Mouse (Mus musculus) heart, postnatal 25 days (tissue): ENCODE data around the gene Tyk2. TPM values are rescaled to one million over a fixed set of nuclear protein-coding genes. Genes with fewer than 3 reads are reported as not detected.

Experiments
- DNase-seq: peaks from one replicate; pipeline ENCODE4 v3.0.0; 2022; ENCODE audit warnings: low spot score
- intact Hi-C: fragments of 180-260 bp; cut with DNase I; formaldehyde crosslinking; loops from one replicate; pipeline ENCODE4 v1.15.1; 2025
- total RNA-seq, 2 experiments: library from RNA; stranded (reverse); gene quantifications; 2 replicates each; pipeline ENCODE4 v1.2.3; 2021

The Tyk2 gene
- total RNA-seq, 2 experiments from 2014 or later = 8.5 to 8.6 TPM

- intact Hi-C loops = no loop called here
- no peak for DNase-seq
These were observed 21.7 kb upstream of the Tyk2 start for GRCm38 (mm10) chr9:21152715-21153114.

- peak; percentile 89 for DNase-seq
- intact Hi-C loops = no loop called here
These were observed 18.8 kb upstream of the Tyk2 start, which contains the start of gene Cdc37 for GRCm38 (mm10) chr9:21149654-21150419. Cdc37 (minus strand) TSS chr9:21149982.

GRCm38 (mm10) chr9:21149077-21149653 lies 18.1 kb upstream of the Tyk2 start:
- intact Hi-C loops = no loop called here
- DNase-seq = no peak

- no peak for DNase-seq
- intact Hi-C loops = no loop called here
These were observed 17.4 kb upstream of the Tyk2 start for GRCm38 (mm10) chr9:21148427-21148826.

- intact Hi-C loops = no loop called here
- DNase-seq = no peak
These were observed 15.7 kb upstream of the Tyk2 start for GRCm38 (mm10) chr9:21146722-21147121.

- DNase-seq = no peak
- intact Hi-C loops = no loop called here
These were observed 14.4 kb upstream of the Tyk2 start for GRCm38 (mm10) chr9:21145431-21145830.

- no peak for DNase-seq
- intact Hi-C loops = no loop called here
These were observed 13.3 kb upstream of the Tyk2 start for GRCm38 (mm10) chr9:21144361-21144760.

- intact Hi-C loops = no loop called here
- no peak for DNase-seq
These were observed 10.9 kb upstream of the Tyk2 start for GRCm38 (mm10) chr9:21141922-21142321.

- intact Hi-C loops = loop anchor here (2.0 to 5.0 kb wide), 4 partner anchors 66 to 238 kb away; partner anchors contain the start of genes Fdx1l, Gm49373, Icam5 and Mrpl4
- DNase-seq = no peak
These were observed 7.3 kb upstream of the Tyk2 start for GRCm38 (mm10) chr9:21138386-21138785.

GRCm38 (mm10) chr9:21137229-21137628 lies 6.2 kb upstream of the Tyk2 start:
- DNase-seq = no peak
- intact Hi-C loops = loop anchor here (5.0 kb wide), 3 partner anchors 65 to 135 kb away; partner anchors contain the start of genes Fdx1l, Gm49373, Icam5 and Mrpl4

- DNase-seq = no peak
- intact Hi-C loops = loop anchor here (5.0 kb wide), 3 partner anchors 64 to 134 kb away; partner anchors contain the start of genes Fdx1l, Gm49373, Icam5 and Mrpl4
These were observed 5.4 kb upstream of the Tyk2 start for GRCm38 (mm10) chr9:21136401-21136800.

- DNase-seq = no peak
- intact Hi-C loops = loop anchor here (5.0 kb wide), 3 partner anchors 64 to 134 kb away; partner anchors contain the start of genes Fdx1l, Gm49373, Icam5 and Mrpl4
These were observed 4.9 kb upstream of the Tyk2 start for GRCm38 (mm10) chr9:21135941-21136381.

GRCm38 (mm10) chr9:21135329-21135890 lies 4.4 kb upstream of the Tyk2 start:
- intact Hi-C loops = loop anchor here (5.0 kb wide), 3 partner anchors 63 to 133 kb away; partner anchors contain the start of genes Fdx1l, Gm49373, Icam5 and Mrpl4
- DNase-seq = no peak

- intact Hi-C loops = loop anchor here (5.0 kb wide), 3 partner anchors 62 to 132 kb away; partner anchors contain the start of genes Fdx1l, Gm49373, Icam5 and Mrpl4
- peak; percentile 65 for DNase-seq
These were observed 3.7 kb upstream of the Tyk2 start for GRCm38 (mm10) chr9:21134595-21135328.

GRCm38 (mm10) chr9:21133064-21133707 lies 2.1 kb upstream of the Tyk2 start:
- no peak for DNase-seq
- intact Hi-C loops = no loop called here

GRCm38 (mm10) chr9:21132102-21132775 lies 1.2 kb upstream of the Tyk2 start:
- DNase-seq = no peak
- intact Hi-C loops = no loop called here

GRCm38 (mm10) chr9:21126259-21126627 lies 4.8 kb downstream of the Tyk2 start:
- DNase-seq = no peak
- intact Hi-C loops = no loop called here

- DNase-seq = no peak
- intact Hi-C loops = no loop called here
These were observed 5.4 kb downstream of the Tyk2 start for GRCm38 (mm10) chr9:21125502-21126258.
